Mouse (Mus musculus) lung, embryonic 15.5 days (tissue): ENCODE data around the gene Hspa4. TPM values are rescaled to one million over a fixed set of nuclear protein-coding genes. Genes with fewer than 3 reads are reported as not detected.
"Not testable (repeated sequence)": the region's sequence is repeated elsewhere in the genome, so short reads cannot be mapped to it uniquely, and the experiment has no call there.

Source experiments
- ATAC-seq: fragments of 200-750 bp; cut with Nextera tagmentation; 2 replicates; pipeline ENCODE4 v1.8.0; 2017; ENCODE audit warnings: moderate number of reproducible peaks, borderline replicate concordance; ENCODE audit not compliant: low FRiP score, low TSS enrichment; ENCODE audit errors: extremely low read depth
- H3K27ac ChIP-seq: fragments of 300-500 bp; sonication (generic); 2 replicates; pipeline ENCODE4 v1.5.1; 2015; ENCODE audit warnings: moderate library complexity, mild to moderate bottlenecking, inconsistent platforms
- H3K27me3 ChIP-seq: fragments of 300-500 bp; sonication (generic); 2 replicates; pipeline ENCODE4 v1.6.1; 2015; ENCODE audit warnings: inconsistent platforms
- H3K36me3 ChIP-seq: fragments of 300-500 bp; sonication (generic); 2 replicates; pipeline ENCODE4 v1.6.1; 2015; ENCODE audit warnings: inconsistent platforms
- H3K4me1 ChIP-seq: fragments of 300-500 bp; sonication (generic); 2 replicates; pipeline ENCODE4 v1.6.1; 2015; ENCODE audit warnings: inconsistent platforms
- H3K4me2 ChIP-seq: fragments of 300-500 bp; sonication (generic); 2 replicates; pipeline ENCODE4 v1.6.1; 2015; ENCODE audit warnings: inconsistent platforms, mild to moderate bottlenecking, moderate library complexity
- H3K4me3 ChIP-seq: fragments of 300-500 bp; sonication (generic); 2 replicates; pipeline ENCODE4 v1.5.1; 2015; ENCODE audit warnings: mild to moderate bottlenecking, inconsistent platforms
- H3K9ac ChIP-seq: fragments of 300-500 bp; sonication (generic); 2 replicates; pipeline ENCODE4 v1.6.1; 2015; ENCODE audit warnings: inconsistent platforms
- H3K9me3 ChIP-seq: fragments of 300-500 bp; sonication (generic); 2 replicates; pipeline ENCODE4 v1.6.1; 2016; ENCODE audit warnings: inconsistent platforms
- WGBS: fragments of 180-500 bp; shearing (Covaris S2); methylation state at CpG from one replicate; pipeline ENCODE4 v1.1.7; 2015; 5-methylcytosine and 5-hydroxymethylcytosine counted together
- polyA plus RNA-seq: library from polyadenylated mRNA; unstranded; fragments of >200 nt; fragmentation: Nextera tagmentation; extraction: Ambion mirVana; gene quantifications from 2 replicates; pipeline ENCODE4 v1.2.1, GENCODE M21; 2015

Gene Hspa4
- 88.8 and 91.2 TPM in 2 replicates for polyA plus RNA-seq

DNA sequence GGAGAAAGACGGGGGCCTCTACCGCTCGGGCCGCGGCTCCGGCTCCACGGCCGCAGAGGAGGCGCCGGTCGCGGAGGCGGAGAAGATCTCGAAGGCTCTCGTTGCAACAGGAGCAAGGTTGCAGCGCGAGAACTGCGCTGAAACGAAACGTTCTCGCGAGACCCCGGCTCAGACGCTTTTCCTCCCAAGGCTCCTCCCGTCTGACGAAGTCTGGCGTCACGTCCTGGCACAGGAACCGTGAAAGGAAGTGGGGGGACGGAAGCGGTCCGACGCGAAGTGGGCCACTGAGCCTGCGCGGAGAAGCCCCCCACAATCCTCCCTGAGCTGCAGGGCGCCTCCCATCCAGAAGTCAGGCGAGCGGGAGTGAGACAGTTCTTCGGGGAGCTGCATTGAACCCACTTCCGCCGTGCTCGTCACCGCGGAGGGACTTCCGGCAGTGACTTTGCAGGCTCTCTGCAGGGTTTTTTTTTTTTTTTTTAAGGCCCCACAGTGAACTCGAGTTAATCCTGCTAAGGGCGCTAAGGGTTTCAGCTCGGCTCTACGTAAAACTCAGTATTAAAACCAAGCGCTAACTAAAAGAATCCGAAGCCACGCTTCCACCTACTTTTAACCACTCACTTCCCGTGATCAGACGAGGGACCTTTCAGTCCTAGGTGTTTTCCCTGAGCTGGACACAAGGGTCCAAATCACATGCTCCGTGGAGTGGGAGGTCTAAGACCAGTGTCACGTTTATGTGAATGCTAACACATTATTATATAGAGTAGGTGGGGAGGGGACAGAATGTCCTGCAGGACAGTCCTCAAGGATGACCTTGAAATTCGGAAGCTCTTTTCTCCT lies at the start of gene Hspa4:
Gene Hspa4 (minus strand): TSS at position 128 of the 837 bp plus-strand sequence.
- H3K27me3 ChIP-seq: no peaks in the 10 kb centered on the region
- peak within 1 kb of the TSS; percentile 97 for H3K27ac ChIP-seq
- peak within 1 kb of the TSS; percentile 64 for H3K4me2 ChIP-seq
- peak; percentile 96 for ATAC-seq
- peaks cover 36% of the 10 kb centered on the region for H3K4me1 ChIP-seq
- under 1% methylated on average over 58 of the region's 58 CpGs for WGBS
- no peaks in the 10 kb centered on the region for H3K36me3 ChIP-seq
- no peaks in the 10 kb centered on the region for H3K9me3 ChIP-seq
- peak within 1 kb of the TSS; percentile 100 for H3K4me3 ChIP-seq
- peak within 1 kb of the TSS; percentile 91 for H3K9ac ChIP-seq

DNA sequence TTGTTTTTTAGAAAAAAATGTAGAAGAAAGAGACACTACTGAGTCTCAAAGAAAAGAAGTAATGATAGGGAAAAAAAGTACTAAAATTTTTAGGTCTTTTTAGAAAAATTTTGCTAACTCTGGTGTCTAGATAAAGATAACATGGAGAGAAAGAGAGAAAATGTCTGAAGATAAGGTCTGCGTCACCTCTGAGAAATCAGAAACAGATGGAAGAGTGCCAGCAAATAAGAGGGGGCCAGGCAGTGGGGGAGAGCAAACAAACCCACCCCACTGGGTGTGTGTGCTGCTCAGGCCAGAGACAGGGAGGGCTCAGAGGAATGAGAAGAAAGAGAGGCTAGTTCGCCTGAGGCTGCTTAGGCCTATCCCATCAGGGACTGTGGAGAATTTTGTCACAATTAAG lies 45.5 kb upstream of the Hspa4 start:
- H3K36me3 ChIP-seq: no peaks in the 10 kb centered on the region
- no peaks in the 10 kb centered on the region for H3K9me3 ChIP-seq
- 15% methylated on average over 2 of the region's 2 CpGs for WGBS
- H3K4me1 ChIP-seq: peaks cover 3% of the 10 kb centered on the region; the same call in 1 of the 2 replicates
- no peak overlapping the region for H3K4me3 ChIP-seq
- H3K9ac ChIP-seq: no peak overlapping the region
- no peak for ATAC-seq
- H3K4me2 ChIP-seq: no peak overlapping the region
- no peak overlapping the region for H3K27ac ChIP-seq
- H3K27me3 ChIP-seq: no peaks in the 10 kb centered on the region

DNA sequence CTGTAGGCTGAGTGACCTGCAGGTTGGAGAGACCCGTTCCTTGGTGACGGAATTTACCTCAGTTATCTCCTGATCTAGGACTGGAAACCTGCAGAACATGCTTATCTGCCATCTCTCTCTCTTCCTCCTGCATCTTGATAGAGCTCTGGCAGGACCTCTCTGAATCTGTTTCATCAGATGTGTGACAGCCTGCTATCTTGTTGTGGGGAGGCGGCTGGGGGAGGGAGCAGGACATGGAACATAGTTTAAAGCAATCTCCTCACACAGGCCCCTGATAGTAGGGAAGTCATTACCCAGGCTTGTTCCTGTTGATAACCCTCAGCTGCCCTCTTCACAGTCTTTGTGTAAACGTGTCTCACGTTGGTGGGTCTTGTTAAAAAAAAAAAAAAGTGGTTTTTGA lies 45.1 kb upstream of the Hspa4 start:
- Histone ChIP-seq H3K36me3 (no peaks in the 10 kb centered on the region), H3K9ac (no peak overlapping the region), H3K27me3 (no peaks in the 10 kb centered on the region), H3K4me1 (peaks cover 3% of the 10 kb centered on the region; the same call in 1 of the 2 replicates), H3K9me3 (no peaks in the 10 kb centered on the region), H3K27ac (no peak overlapping the region), H3K4me2 (no peak overlapping the region), H3K4me3 (no peak overlapping the region)
- no peak for ATAC-seq
- WGBS: 6% methylated on average over 5 of the region's 5 CpGs

DNA sequence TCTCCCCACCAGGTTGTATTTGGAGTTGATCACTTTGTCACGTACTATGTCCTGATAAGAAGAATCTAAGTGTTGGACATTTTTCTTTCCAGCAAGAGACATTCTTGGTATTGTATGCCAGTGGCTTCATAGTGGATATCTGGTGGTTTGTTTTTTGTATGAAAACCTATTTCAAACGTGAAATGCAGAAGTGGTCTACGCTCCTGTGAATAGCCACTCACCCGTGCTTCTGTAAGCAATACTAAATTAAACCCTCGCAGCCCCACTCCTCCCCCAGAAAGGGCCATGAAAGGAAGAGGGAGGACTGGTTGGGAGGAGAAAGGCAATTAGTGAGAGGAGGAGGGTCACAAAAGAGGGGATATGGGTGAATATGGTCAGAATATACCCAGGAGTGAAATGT lies 42.5 kb upstream of the Hspa4 start:
- Histone ChIP-seq H3K4me1 (peaks cover 3% of the 10 kb centered on the region; the same call in 1 of the 2 replicates), H3K36me3 (no peaks in the 10 kb centered on the region), H3K9me3 (no peaks in the 10 kb centered on the region), H3K4me3 (no peak overlapping the region), H3K27ac (no peak overlapping the region), H3K9ac (no peak overlapping the region), H3K4me2 (no peak overlapping the region), H3K27me3 (no peaks in the 10 kb centered on the region)
- no peak for ATAC-seq
- 56% methylated on average over 5 of the region's 5 CpGs for WGBS

DNA sequence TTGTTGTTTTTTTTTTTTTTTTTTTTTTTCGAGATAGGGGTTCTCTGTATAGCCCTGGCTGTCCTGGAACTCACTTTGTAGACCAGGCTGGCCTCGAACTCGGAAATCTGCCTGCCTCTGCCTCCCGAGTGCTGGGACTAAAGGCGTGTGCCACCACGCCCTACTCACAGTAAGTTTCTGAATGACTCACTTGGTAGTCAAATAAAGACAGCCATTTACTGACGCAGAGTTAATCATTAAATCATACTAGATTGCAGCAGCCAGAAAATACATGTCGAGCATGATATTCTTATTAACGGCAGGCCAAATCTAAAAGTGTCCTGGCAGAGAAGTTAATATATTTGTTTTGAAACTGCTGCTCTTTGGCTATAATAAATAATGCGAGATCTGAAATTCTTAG lies 40.8 kb upstream of the Hspa4 start:
- not testable (repeated sequence) for H3K27me3 ChIP-seq, H3K9me3 ChIP-seq, H3K9ac ChIP-seq, H3K4me1 ChIP-seq, H3K27ac ChIP-seq, H3K4me2 ChIP-seq, H3K4me3 ChIP-seq, H3K36me3 ChIP-seq, ATAC-seq
- WGBS: 72% methylated on average over 10 of the region's 10 CpGs

DNA sequence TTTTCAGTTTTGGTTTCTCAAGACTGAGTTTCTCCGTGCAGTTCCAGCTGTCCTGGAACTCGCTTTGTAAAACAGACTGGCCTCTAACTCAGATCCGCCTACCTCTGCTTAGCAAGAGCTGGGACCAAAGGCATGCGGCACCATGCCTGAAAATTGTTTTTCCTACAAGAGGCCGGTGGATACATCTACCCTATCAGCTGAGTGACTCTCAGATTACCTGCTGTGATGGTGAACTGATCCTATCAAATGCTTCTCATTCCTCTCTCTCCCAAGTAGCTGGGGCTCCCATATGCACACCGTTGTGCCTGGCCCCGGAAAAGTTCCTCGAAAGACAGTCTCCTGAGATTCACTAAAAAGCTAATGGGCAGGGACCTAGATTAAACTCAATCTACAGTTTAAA lies 37.4 kb upstream of the Hspa4 start:
- Histone ChIP-seq H3K9me3 (no peaks in the 10 kb centered on the region), H3K4me1 (no peaks in the 10 kb centered on the region), H3K36me3 (0 out of 2 replicates have a peak, but pooled peaks cover 9% of the 10 kb centered on the region), H3K4me3 (no peak overlapping the region), H3K27ac (no peak overlapping the region), H3K9ac (no peak overlapping the region), H3K27me3 (no peaks in the 10 kb centered on the region), H3K4me2 (no peak overlapping the region)
- 58% methylated on average over 8 of the region's 8 CpGs for WGBS
- no peak for ATAC-seq

DNA sequence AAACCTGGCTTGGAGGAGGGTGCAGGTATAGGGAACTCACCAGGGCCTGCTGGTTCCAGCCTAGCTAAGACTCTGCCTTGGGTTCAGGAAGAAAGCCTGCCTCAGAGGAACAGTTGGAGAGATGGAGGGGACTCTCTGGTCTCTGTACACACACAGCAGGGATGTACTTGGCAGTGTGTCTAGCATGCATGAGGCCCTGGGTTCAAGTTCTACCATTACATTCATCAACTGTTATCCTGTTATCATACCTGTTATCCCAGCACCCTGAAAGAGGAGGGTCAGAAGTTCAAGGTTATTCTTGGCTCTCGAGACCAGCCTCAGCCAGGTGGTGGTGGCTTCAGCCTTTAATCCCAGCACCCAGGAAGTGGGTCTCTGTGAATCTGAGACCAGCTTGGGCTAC lies 36.7 kb upstream of the Hspa4 start:
- no peak for ATAC-seq
- Histone ChIP-seq H3K4me3 (no peak overlapping the region), H3K36me3 (peaks cover 17% of the 10 kb centered on the region), H3K27me3 (no peaks in the 10 kb centered on the region), H3K4me1 (no peaks in the 10 kb centered on the region), H3K4me2 (no peak overlapping the region), H3K27ac (no peak overlapping the region), H3K9me3 (no peaks in the 10 kb centered on the region), H3K9ac (no peak overlapping the region)
- 64% methylated on average over 1 of the region's 1 CpGs for WGBS

DNA sequence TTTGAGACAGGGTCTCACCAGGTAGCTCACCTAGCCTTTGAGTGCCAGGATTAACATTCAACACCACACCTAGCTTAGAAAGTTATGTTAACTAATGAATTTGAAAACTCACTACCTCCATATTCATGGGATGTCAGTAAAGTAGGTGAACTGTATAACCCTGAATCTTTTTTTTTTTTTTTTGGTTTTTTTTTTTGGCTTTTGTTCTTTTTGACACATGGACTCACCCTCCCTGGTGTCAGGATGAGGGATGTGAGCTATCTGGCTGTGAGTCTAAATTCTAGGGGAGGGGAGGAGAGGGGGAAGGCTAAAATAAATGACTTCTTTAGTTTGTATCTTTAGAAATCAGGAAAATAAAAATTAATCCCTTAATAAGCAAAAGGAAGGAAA lies 35.9 kb upstream of the Hspa4 start:
- H3K27ac ChIP-seq: no peak overlapping the region

DNA sequence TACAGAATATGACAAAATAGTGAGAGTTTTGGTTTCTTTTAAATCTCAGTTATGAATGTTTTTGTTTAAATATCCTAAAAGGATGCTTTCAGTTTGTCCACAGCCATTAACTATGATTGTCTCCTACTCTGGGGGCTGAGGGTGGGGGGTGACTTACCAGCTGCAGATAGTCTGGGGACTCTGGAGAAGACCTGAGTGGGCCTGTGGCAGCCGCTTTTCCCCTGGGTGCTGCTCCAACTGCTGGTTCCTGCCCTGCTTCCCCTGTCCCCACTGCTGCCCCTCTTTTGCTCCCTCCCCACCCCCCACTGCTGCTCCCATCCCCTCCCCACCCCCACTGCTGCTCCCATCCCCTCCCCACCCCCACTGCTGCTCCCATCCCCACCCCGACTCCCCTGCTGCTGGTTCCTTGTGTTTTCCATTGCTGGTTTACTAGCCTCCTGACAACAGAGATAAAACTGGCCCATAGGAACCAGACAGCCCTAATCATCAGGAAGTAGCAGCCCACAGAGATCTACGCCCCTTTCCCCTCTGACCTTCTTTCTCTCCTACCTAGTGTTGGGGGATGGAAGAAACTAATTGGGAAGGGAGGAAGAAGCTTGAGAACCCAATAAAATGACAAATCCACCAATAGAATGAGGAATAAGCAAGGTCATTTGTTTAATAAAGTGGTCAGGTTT lies 35.4 kb upstream of the Hspa4 start:
- Histone ChIP-seq H3K4me3 (no peak overlapping the region), H3K36me3 (peaks cover 28% of the 10 kb centered on the region), H3K27ac (no peak overlapping the region), H3K27me3 (no peaks in the 10 kb centered on the region), H3K9me3 (no peaks in the 10 kb centered on the region), H3K9ac (no peak overlapping the region), H3K4me1 (no peaks in the 10 kb centered on the region), H3K4me2 (no peak overlapping the region)
- ATAC-seq: no peak
- 38% methylated on average over 3 of the region's 3 CpGs for WGBS

More for the DNA sequence above, 35.9 kb upstream of the Hspa4 start:
- Histone ChIP-seq H3K27me3 (no peaks in the 10 kb centered on the region), H3K4me2 (no peak overlapping the region), H3K4me3 (no peak overlapping the region), H3K4me1 (no peaks in the 10 kb centered on the region), H3K9ac (no peak overlapping the region), H3K9me3 (no peaks in the 10 kb centered on the region), H3K36me3 (peaks cover 24% of the 10 kb centered on the region)
- ATAC-seq: no peak

DNA sequence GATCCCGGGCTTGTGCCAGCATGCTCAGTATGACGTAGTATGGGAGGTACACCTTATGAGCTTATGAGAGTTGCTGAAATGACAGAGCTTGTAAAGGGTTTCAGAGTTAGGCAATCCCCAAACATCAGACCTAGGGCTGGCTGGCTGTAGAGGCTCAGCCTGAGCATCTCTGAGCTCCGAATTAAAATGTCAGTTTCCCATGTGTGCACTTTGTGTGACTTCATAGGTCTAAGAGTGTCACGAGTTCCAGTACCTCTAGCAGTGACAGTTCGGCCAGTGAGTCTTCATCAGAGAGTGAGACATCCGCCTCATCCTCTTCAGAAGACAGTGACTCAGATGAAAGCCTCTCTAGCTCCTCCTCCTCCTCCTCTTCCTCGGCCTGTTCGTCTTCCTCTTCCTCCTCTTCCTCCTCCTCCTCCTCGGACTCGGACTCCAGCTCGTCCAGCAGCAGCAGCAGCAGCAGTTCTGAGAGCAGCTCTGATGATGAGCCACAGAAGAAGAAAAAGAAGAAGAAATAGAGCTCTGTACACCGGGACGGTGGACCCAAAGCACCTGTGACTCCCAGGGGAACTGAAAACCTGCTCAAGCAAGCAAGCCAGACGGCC lies 31.9 kb upstream of the Hspa4 start:
- WGBS: 76% methylated on average over 14 of the region's 14 CpGs

DNA sequence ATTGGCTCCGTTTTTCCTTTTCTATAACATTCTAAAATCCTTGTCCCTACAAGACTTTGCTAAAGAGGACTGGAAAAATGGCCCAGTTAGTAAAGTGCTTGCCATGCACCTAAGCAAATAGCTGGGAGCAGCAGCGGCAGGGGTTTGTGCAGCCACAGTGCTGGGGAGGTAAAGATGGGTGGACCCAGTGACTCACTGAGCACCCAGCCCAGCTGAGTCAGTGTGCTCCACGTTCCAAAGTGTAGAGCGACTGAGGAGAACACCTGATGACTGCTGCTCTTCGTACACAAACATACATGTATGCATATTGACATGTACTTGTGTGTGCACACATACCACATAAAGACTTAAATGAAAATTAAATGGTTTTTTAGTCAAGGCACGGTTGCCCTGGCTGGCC lies 30.9 kb upstream of the Hspa4 start:
- H3K36me3 ChIP-seq: peaks cover 56% of the 10 kb centered on the region
- 90% methylated on average over 6 of the region's 6 CpGs for WGBS

More for the DNA sequence above, 31.9 kb upstream of the Hspa4 start:
- Histone ChIP-seq H3K27ac (no peak overlapping the region), H3K4me3 (no peak overlapping the region), H3K4me1 (no peaks in the 10 kb centered on the region), H3K9ac (no peak overlapping the region), H3K9me3 (no peaks in the 10 kb centered on the region), H3K4me2 (no peak overlapping the region), H3K36me3 (peaks cover 56% of the 10 kb centered on the region), H3K27me3 (no peaks in the 10 kb centered on the region)
- ATAC-seq: no peak

DNA sequence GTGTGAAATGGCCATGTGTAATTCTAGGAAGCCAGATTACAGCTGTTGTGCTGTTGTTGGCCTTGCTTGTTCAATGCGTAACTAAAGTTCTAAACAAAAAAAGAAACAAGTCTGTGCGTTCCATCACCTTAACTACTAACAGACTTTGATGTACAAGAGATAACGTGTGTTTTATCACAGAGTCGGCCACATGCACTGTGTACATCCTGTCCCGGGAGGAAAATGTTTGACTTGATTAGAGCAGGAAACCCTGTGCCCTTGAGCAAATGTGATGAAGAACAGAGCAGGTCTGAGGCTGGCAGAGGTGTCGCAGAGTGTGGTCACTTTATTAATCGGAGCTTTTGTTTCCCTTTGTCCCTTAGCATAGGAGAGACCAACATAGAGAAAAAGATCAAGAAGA lies 30.1 kb upstream of the Hspa4 start:
- Histone ChIP-seq H3K4me3 (no peak overlapping the region), H3K9me3 (no peaks in the 10 kb centered on the region), H3K27me3 (no peaks in the 10 kb centered on the region), H3K9ac (no peak overlapping the region), H3K4me1 (peaks cover 9% of the 10 kb centered on the region), H3K4me2 (no peak overlapping the region), H3K27ac (no peak overlapping the region), H3K36me3 (peaks cover 56% of the 10 kb centered on the region)
- no peak for ATAC-seq
- WGBS: 74% methylated on average over 7 of the region's 7 CpGs

More for the DNA sequence above, 30.9 kb upstream of the Hspa4 start:
- Histone ChIP-seq H3K4me1 (0 out of 2 replicates have a peak, but pooled peaks cover under 1% of the 10 kb centered on the region), H3K27me3 (no peaks in the 10 kb centered on the region), H3K4me2 (no peak overlapping the region), H3K4me3 (no peak overlapping the region), H3K27ac (no peak overlapping the region), H3K9ac (no peak overlapping the region), H3K9me3 (no peaks in the 10 kb centered on the region)
- no peak for ATAC-seq
